Mouse (Mus musculus) megakaryocyte, adult 5-6 weeks (primary cell): ENCODE results near the gene Emid1. TPM values are rescaled to one million over a fixed set of nuclear protein-coding genes. Genes with fewer than 3 reads are reported as not detected.
A peak's percentile ranks its signal among the peaks of the same experiment; 100 is the strongest.

Experiments
- ATAC-seq: 2 replicates; pipeline ENCODE4 v1.8.0; 2016; ENCODE audit warnings: mild to moderate bottlenecking, inconsistent platforms; ENCODE audit not compliant: poor library complexity, severe bottlenecking
- total RNA-seq, 2 experiments: library from RNA; stranded (forward) in 1 of 2; stranded (reverse) in 1 of 2; fragments of 153-499, 151-499 nt in 1 of 2; fragments of 221-1000, 200-1000 nt in 1 of 2; gene quantifications; 2 replicates each; pipeline versions ENCODE4 v1.2.3 to v1.2.4; 2015 to 2017

The Emid1 gene
- total RNA-seq (2015) (0.85 and 2.7 TPM in 2 replicates), total RNA-seq (2017) (1.6 and 1.7 TPM in 2 replicates)

- 0 out of 2 replicates have a peak, but pooled peaks have one; percentile 35 for ATAC-seq
These were observed at the start of gene Emid1 for GRCm38 (mm10) chr11:5151680-5152337. Gene Emid1, minus strand, starts transcription at chr11:5152257.

GRCm38 (mm10) chr11:5199879-5200278, 47.8 kb upstream of the Emid1 start:
- no peak for ATAC-seq

GRCm38 (mm10) chr11:5197068-5197467, 45.0 kb upstream of the Emid1 start:
- ATAC-seq, result no peak

GRCm38 (mm10) chr11:5196583-5196982, 44.5 kb upstream of the Emid1 start:
- no peak for ATAC-seq

- no peak for ATAC-seq
These were observed 41.5 kb upstream of the Emid1 start for GRCm38 (mm10) chr11:5193576-5193881.

- ATAC-seq, result peak; percentile 38; the same call in 1 of the 2 replicates
These were observed 41.0 kb upstream of the Emid1 start for GRCm38 (mm10) chr11:5192840-5193575.

GRCm38 (mm10) chr11:5192084-5192516, 40.0 kb upstream of the Emid1 start:
- ATAC-seq, result no peak

GRCm38 (mm10) chr11:5189239-5189933, 37.3 kb upstream of the Emid1 start:
- no peak for ATAC-seq

GRCm38 (mm10) chr11:5188170-5188569, 36.1 kb upstream of the Emid1 start:
- ATAC-seq, result no peak

- no peak for ATAC-seq
These were observed 32.8 kb upstream of the Emid1 start for GRCm38 (mm10) chr11:5184832-5185231.

GRCm38 (mm10) chr11:5184250-5184649, 32.2 kb upstream of the Emid1 start:
- no peak for ATAC-seq

- no peak for ATAC-seq
These were observed 30.8 kb upstream of the Emid1 start for GRCm38 (mm10) chr11:5182870-5183269.

GRCm38 (mm10) chr11:5181850-5182404, 29.9 kb upstream of the Emid1 start:
- ATAC-seq, result peak; percentile 85

- no peak for ATAC-seq
These were observed 27.3 kb upstream of the Emid1 start for GRCm38 (mm10) chr11:5179391-5179790.

GRCm38 (mm10) chr11:5177171-5177570, 25.1 kb upstream of the Emid1 start:
- peak; percentile 73 for ATAC-seq

- no peak for ATAC-seq
These were observed 24.6 kb upstream of the Emid1 start for GRCm38 (mm10) chr11:5176685-5177084.

GRCm38 (mm10) chr11:5175866-5176265, 23.8 kb upstream of the Emid1 start:
- no peak for ATAC-seq

- no peak for ATAC-seq
These were observed 23.1 kb upstream of the Emid1 start for GRCm38 (mm10) chr11:5175141-5175540.

GRCm38 (mm10) chr11:5172861-5173260, 20.8 kb upstream of the Emid1 start:
- no peak for ATAC-seq

GRCm38 (mm10) chr11:5167311-5167710, 15.3 kb upstream of the Emid1 start:
- ATAC-seq, result no peak

- no peak for ATAC-seq
These were observed 13.4 kb upstream of the Emid1 start for GRCm38 (mm10) chr11:5165471-5165916.
